Mouse (Mus musculus): Measurements from ENCODE around the gene Dgke. TPM values are rescaled to one million over a fixed set of nuclear protein-coding genes. Genes with fewer than 3 reads are reported as not detected.
A peak's percentile ranks its signal among the peaks of the same experiment; 100 is the strongest.

The Dgke gene
- polyA plus RNA-seq, 1 experiment: 3.4 TPM

- TF ChIP-seq CTCF (IDR thresholded peaks at IDR 0.05; ENCODE audit: low read depth, low read length): no peak
- TF ChIP-seq POLR2A (IDR thresholded peaks at IDR 0.05; ENCODE audit: borderline replicate concordance, low read depth, low read length): no peak
- Histone ChIP-seq H3K4me3 (ENCODE audit: insufficient read depth, low read length) (no peak overlapping the region), H3K4me1 (ENCODE audit: control insufficient read depth, insufficient read depth, low read length) (peaks cover 19% of the 10 kb centered on the region), H3K27ac (ENCODE audit: insufficient read depth, low read depth, low read length) (no peak overlapping the region)
These were observed 57.6 kb downstream of the Dgke start for GRCm38 (mm10) chr11:89009066-89009465.

DNA sequence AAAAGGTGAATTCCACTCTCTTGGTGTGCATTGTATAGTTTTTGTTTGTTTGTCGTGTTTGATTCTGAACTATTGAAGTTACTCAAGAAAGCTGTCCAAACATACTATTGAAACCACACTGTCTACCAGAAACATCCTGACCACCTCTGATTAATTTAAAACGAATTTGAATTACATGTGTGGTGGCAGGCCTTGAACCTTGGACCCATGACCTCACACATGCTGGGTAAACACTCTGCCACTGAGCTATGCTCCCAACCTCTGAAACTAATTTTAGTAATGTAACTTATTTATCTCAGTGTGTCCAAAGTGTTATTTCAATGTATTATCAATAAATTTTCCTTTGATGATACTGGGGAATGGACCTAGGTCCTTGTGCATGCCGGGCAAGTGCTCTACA, 59.1 kb downstream of the Dgke start:
- no peak for TF ChIP-seq POLR2A (IDR thresholded peaks at IDR 0.05; ENCODE audit: borderline replicate concordance, low read depth, low read length)
- no peak for TF ChIP-seq CTCF (IDR thresholded peaks at IDR 0.05; ENCODE audit: low read depth, low read length)
- Histone ChIP-seq H3K4me3 (ENCODE audit: insufficient read depth, low read length) (no peak overlapping the region), H3K4me1 (ENCODE audit: control insufficient read depth, insufficient read depth, low read length) (peaks cover 31% of the 10 kb centered on the region), H3K27ac (ENCODE audit: insufficient read depth, low read depth, low read length) (no peak overlapping the region)

DNA sequence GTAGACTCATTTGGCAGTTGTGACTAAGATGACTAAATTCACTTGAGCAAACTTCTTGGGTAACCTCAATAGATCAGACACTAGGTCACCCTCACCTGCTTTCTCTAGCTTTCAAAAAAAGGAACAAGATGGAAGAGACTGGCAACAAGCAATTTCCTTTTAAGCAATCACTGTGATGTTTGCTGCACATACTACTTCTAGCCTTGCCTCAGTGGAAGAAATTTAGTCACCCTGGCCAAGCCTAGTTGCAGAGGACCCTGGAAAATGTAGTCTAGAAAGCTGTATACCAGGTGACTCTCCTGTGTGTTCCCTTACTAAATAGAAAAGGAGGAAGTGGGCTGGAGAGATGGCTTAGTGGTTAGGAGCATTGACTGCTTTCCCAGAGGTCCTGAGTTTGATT, 60.2 kb downstream of the Dgke start:
- no peak overlapping the region for H3K27ac ChIP-seq (ENCODE audit: insufficient read depth, low read depth, low read length)
- H3K4me1 ChIP-seq (ENCODE audit: control insufficient read depth, insufficient read depth, low read length): peaks cover 35% of the 10 kb centered on the region
- TF ChIP-seq CTCF (IDR thresholded peaks at IDR 0.05; ENCODE audit: low read depth, low read length) (no peak), POLR2A (IDR thresholded peaks at IDR 0.05; ENCODE audit: borderline replicate concordance, low read depth, low read length) (no peak)
- no peak overlapping the region for H3K4me3 ChIP-seq (ENCODE audit: insufficient read depth, low read length)

DNA sequence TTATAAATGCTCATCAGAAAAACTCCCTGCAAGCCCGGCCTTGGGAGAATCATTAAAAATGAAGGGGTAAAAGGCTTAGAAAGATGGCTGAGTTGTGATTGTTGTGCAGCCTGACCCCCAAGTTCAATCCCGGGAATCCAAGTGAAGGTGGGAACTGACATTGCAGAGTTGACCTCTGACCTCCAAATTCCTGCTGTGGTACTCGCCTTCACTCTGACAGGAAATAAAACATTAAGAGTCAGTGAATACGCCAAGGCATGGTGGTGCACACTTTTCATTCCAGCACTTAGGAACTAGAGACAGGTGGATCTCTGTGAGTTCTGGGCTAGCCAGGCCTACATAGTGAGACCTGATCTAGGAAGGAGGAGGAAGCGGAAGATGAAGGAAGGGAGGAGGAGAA, 61.2 kb downstream of the Dgke start:
- Histone ChIP-seq H3K27ac (ENCODE audit: insufficient read depth, low read depth, low read length) (no peak overlapping the region), H3K4me1 (ENCODE audit: control insufficient read depth, insufficient read depth, low read length) (peaks cover 35% of the 10 kb centered on the region), H3K4me3 (ENCODE audit: insufficient read depth, low read length) (no peak overlapping the region)
- no peak for TF ChIP-seq POLR2A (IDR thresholded peaks at IDR 0.05; ENCODE audit: borderline replicate concordance, low read depth, low read length)
- TF ChIP-seq CTCF (IDR thresholded peaks at IDR 0.05; ENCODE audit: low read depth, low read length): no peak

GRCm38 (mm10) chr11:89003726-89004125, 62.9 kb downstream of the Dgke start:
- no peak for TF ChIP-seq CTCF (IDR thresholded peaks at IDR 0.05; ENCODE audit: low read depth, low read length)
- TF ChIP-seq POLR2A (IDR thresholded peaks at IDR 0.05; ENCODE audit: borderline replicate concordance, low read depth, low read length): no peak
- Histone ChIP-seq H3K27ac (ENCODE audit: insufficient read depth, low read depth, low read length) (no peak overlapping the region), H3K4me3 (ENCODE audit: insufficient read depth, low read length) (peak overlapping the region; percentile 30), H3K4me1 (ENCODE audit: control insufficient read depth, insufficient read depth, low read length) (peaks cover 33% of the 10 kb centered on the region)

GRCm38 (mm10) chr11:89003078-89003477, 63.6 kb downstream of the Dgke start:
- 0 out of 2 replicates have a peak overlapping the region, but pooled peaks have one; percentile 12 for H3K27ac ChIP-seq (ENCODE audit: insufficient read depth, low read depth, low read length)
- peaks cover 31% of the 10 kb centered on the region for H3K4me1 ChIP-seq (ENCODE audit: control insufficient read depth, insufficient read depth, low read length)
- TF ChIP-seq CTCF (IDR thresholded peaks at IDR 0.05; ENCODE audit: low read depth, low read length): no peak
- TF ChIP-seq POLR2A (IDR thresholded peaks at IDR 0.05; ENCODE audit: borderline replicate concordance, low read depth, low read length): no peak
- peak overlapping the region; percentile 63 for H3K4me3 ChIP-seq (ENCODE audit: insufficient read depth, low read length)

GRCm38 (mm10) chr11:89002621-89003020, 64.0 kb downstream of the Dgke start:
- no peak for TF ChIP-seq CTCF (IDR thresholded peaks at IDR 0.05; ENCODE audit: low read depth, low read length)
- TF ChIP-seq POLR2A (IDR thresholded peaks at IDR 0.05; ENCODE audit: borderline replicate concordance, low read depth, low read length): no peak
- peak overlapping the region; percentile 12; the same call in 1 of the 2 replicates for H3K27ac ChIP-seq (ENCODE audit: insufficient read depth, low read depth, low read length)
- H3K4me1 ChIP-seq (ENCODE audit: control insufficient read depth, insufficient read depth, low read length): peaks cover 34% of the 10 kb centered on the region
- H3K4me3 ChIP-seq (ENCODE audit: insufficient read depth, low read length): peak overlapping the region; percentile 63

GRCm38 (mm10) chr11:89002068-89002467, 64.6 kb downstream of the Dgke start:
- Histone ChIP-seq H3K4me3 (ENCODE audit: insufficient read depth, low read length) (peak overlapping the region; percentile 63), H3K27ac (ENCODE audit: insufficient read depth, low read depth, low read length) (peak overlapping the region; percentile 16; the same call in 1 of the 2 replicates), H3K4me1 (ENCODE audit: control insufficient read depth, insufficient read depth, low read length) (peaks cover 33% of the 10 kb centered on the region)
- no peak for TF ChIP-seq CTCF (IDR thresholded peaks at IDR 0.05; ENCODE audit: low read depth, low read length)
- no peak for TF ChIP-seq POLR2A (IDR thresholded peaks at IDR 0.05; ENCODE audit: borderline replicate concordance, low read depth, low read length)

DNA sequence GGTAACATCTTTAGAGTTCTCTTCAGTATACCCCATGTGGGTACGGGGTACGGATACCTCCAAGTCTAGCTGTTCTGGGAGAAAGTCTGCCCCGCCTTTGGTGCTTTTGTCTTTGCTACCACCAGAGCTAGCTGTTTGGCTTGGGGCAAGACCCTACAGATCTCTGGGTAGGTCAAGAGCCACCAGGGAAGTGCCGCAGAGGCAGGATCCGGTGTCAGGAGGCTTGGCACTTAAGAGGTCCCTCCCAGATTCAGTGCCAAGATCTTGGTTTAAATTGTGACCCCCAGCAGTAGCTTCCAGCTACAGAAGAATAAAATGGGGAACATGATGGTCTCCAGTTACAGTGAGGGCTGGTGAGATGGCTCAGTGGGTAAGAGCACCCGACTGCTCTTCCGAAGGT, 65.1 kb downstream of the Dgke start:
- peak overlapping the region; percentile 96 for H3K4me3 ChIP-seq (ENCODE audit: insufficient read depth, low read length)
- H3K27ac ChIP-seq (ENCODE audit: insufficient read depth, low read depth, low read length): peak overlapping the region; percentile 47
- peaks cover 35% of the 10 kb centered on the region for H3K4me1 ChIP-seq (ENCODE audit: control insufficient read depth, insufficient read depth, low read length)
- no peak for TF ChIP-seq CTCF (IDR thresholded peaks at IDR 0.05; ENCODE audit: low read depth, low read length)
- no peak for TF ChIP-seq POLR2A (IDR thresholded peaks at IDR 0.05; ENCODE audit: borderline replicate concordance, low read depth, low read length)

DNA sequence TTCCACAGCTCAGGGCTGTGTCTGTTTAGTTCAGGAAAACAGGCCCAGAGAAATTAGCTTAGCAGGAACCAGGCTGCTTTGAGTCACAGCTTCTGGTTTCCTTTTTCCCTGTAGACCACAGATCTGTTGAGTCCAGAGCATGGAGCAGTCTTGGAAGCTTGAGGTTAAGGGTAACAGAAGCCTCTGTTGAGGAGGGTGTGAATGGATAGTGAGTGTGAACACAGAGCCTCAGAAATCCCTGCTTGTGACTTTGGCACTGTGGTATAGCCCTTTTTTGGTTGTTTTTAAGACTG, 66.2 kb downstream of the Dgke start:
- Histone ChIP-seq H3K27ac (ENCODE audit: insufficient read depth, low read depth, low read length) (peak overlapping the region; percentile 77), H3K4me3 (ENCODE audit: insufficient read depth, low read length) (peak overlapping the region; percentile 96), H3K4me1 (ENCODE audit: control insufficient read depth, insufficient read depth, low read length) (peaks cover 43% of the 10 kb centered on the region)
- TF ChIP-seq CTCF (IDR thresholded peaks at IDR 0.05; ENCODE audit: low read depth, low read length) (no peak), POLR2A (IDR thresholded peaks at IDR 0.05; ENCODE audit: borderline replicate concordance, low read depth, low read length) (no peak)

Measured in bone marrow macrophage, adult 2 months (primary cell).